Mouse (Mus musculus): ENCODE measurements around the gene Poldip3.

DNA sequence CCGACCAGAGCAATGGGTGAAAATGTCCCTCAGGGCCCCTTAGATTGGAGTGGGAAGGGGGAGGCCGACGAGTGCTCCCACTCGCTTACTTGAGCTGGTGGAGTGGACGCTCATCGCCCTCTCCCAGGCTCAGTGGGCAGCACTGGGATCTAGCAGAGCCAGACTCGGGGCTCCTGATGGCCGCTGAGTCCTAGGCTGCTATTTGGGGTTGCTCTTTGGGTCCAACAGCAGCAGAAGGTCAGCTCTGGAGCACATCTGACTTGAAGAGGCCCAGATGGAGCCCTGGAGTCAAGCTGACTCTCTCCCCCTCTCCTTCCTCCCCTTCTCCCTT is 48.9 kb downstream of the Poldip3 start:
- TF ChIP-seq CTCF (IDR thresholded peaks at IDR 0.05; ENCODE audit: control insufficient read depth, insufficient read depth, low read length) (no peak), POLR2A (IDR thresholded peaks at IDR 0.05; ENCODE audit: borderline replicate concordance, control insufficient read depth, low read depth, low read length) (no peak)
